Mouse (Mus musculus): ENCODE measurements around the gene Prl4a1.
"Not testable (repeated sequence)": the region's sequence is repeated elsewhere in the genome, so short reads cannot be mapped to it uniquely, and the experiment has no call there.

Prl4a1 gene

GRCm38 (mm10) chr13:28015912-28016311 is at the start of gene Prl4a1:
Gene Prl4a1 (plus strand): TSS chr13:28016212.
- DNase-seq = no peak

- no peak for DNase-seq
Measured at GRCm38 (mm10) chr13:27972931-27973330, 43.1 kb upstream of the Prl4a1 start.

- not testable (repeated sequence) for DNase-seq
Measured at GRCm38 (mm10) chr13:27974281-27974680, 41.7 kb upstream of the Prl4a1 start.

GRCm38 (mm10) chr13:27977646-27978045 is 38.4 kb upstream of the Prl4a1 start:
- no peak for DNase-seq

GRCm38 (mm10) chr13:27996557-27996956 is 19.5 kb upstream of the Prl4a1 start:
- DNase-seq = not testable (repeated sequence)

GRCm38 (mm10) chr13:28029330-28029729 is 13.3 kb downstream of the Prl4a1 start:
- no peak for DNase-seq

- no peak for DNase-seq
Measured at GRCm38 (mm10) chr13:28069315-28069714, 53.3 kb downstream of the Prl4a1 start.
